Mouse (Mus musculus): ENCODE measurements at regions not wholly inside any gene's neighbourhood (a gene's known extent, or its start where the extent isn't known, plus 50 kb on each side); places are given as distances from the start of the nearest gene placed in this dataset.

DNA sequence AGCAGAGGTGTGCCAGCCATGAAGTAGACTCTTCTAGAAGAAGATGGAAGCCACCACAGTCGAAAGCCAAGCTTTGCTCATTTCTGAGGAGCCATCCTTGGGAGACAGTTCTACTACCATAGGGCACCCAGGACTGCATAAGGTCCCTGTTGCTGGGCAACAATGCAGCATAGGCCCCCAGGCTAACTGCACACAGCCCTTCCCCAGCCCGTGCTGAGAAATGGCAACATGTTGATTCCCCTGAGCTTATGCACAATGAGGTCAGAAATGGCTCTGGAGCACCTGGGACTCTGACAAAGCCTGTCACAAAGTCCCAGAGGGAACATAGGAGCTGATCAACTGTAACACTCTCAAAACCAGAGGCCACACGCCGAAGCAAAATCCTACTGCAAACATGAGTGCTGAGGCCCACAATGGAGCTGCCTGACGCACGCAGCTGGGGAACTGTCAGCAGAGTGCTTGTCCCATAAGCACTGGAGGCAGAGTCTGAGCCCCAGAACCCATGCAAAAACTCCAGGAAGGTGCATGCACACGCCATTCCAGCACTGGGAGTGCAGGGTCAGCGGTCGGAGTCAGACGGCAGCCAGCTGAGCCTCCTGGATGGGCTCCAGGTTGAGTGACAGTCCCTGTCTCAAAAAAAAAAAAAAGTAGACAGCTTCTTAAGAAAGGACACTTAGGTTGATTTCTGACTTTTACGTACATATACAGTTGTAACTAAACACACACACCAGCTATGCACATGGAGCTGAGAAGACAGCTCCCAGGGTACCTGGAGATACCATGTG lies 120.6 kb upstream of the Ajap1 start:
- Histone ChIP-seq H3K9me3 (replicated peaks; ENCODE audit: insufficient read depth, low read length) (no peaks in the 10 kb centered on the region), H3K4me3 (ENCODE audit: control insufficient read depth in 1 of 2, insufficient read depth in 1 of 2, low read depth in 2 of 2, low read length in 2 of 2) (no peak overlapping the region), H3K9ac (ENCODE audit: control insufficient read depth, low read depth, low read length, poor library complexity, severe bottlenecking) (no peak overlapping the region), H3K27ac (ENCODE audit: control insufficient read depth, low read depth, low read length) (no peak overlapping the region), H3K4me1 (ENCODE audit: control insufficient read depth in 1 of 2, insufficient read depth in 2 of 2, low read length in 2 of 2) (no peaks in the 10 kb centered on the region), H3K27me3 (ENCODE audit: control insufficient read depth in 1 of 2, insufficient read depth in 2 of 2, low read length in 2 of 2) (no peaks in the 10 kb centered on the region), H3K79me2 (ENCODE audit: control insufficient read depth, insufficient read depth, low read length, poor library complexity) (no peaks in the 10 kb centered on the region), H3K36me3 (ENCODE audit: control insufficient read depth in 1 of 2, insufficient read depth in 2 of 2, low read length in 2 of 2) (no peaks in the 10 kb centered on the region)
- no peak for DNase-seq (ENCODE audit: low read depth, low spot score)
- no peak for TF ChIP-seq MAFK (IDR thresholded peaks at IDR 0.05; ENCODE audit: borderline replicate concordance, low read depth, low read length)
- TF ChIP-seq POLR2A (IDR thresholded peaks at IDR 0.05; ENCODE audit: control insufficient read depth in 1 of 2, insufficient read depth in 1 of 2, low read depth in 1 of 2, low read length in 2 of 2, poor library complexity in 1 of 2): no peak
- TF ChIP-seq CTCF (IDR thresholded peaks at IDR 0.05 in 2 of 3, conservative IDR thresholded peaks at IDR 0.05 in 1 of 3; ENCODE audit: control insufficient read depth in 1 of 3, insufficient read depth in 1 of 3, low read depth in 2 of 3, low read length in 3 of 3, poor library complexity in 1 of 3, severe bottlenecking in 1 of 3): no peak
- no peak for TF ChIP-seq MYB (IDR thresholded peaks at IDR 0.05; ENCODE audit: low read depth, low read length)

DNA sequence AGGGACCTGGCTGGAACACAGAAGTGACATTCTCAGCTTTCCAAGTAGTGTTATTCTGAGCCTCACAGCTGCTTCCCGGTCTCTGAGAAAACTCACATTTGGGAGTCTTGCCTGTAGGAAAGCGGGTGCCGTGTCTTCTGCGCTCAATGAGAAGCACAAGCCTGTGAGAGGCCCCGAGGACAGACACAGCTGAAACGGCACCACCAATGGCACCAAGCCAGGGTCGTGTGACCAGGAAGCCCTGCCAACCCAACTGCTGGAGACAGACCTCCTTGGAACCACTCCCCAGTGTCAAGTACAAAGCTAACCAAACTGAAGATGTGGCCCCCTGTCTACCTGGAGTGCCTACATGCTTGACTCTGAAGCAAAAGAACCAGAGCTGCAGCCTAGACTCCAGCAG lies 121.3 kb upstream of the Ajap1 start:
- Histone ChIP-seq H3K4me3 (ENCODE audit: control insufficient read depth in 1 of 2, insufficient read depth in 1 of 2, low read depth in 2 of 2, low read length in 2 of 2) (no peak overlapping the region), H3K4me1 (ENCODE audit: control insufficient read depth in 1 of 2, insufficient read depth in 2 of 2, low read length in 2 of 2) (no peaks in the 10 kb centered on the region), H3K27ac (ENCODE audit: control insufficient read depth, low read depth, low read length) (no peak overlapping the region), H3K9ac (ENCODE audit: control insufficient read depth, low read depth, low read length, poor library complexity, severe bottlenecking) (no peak overlapping the region), H3K36me3 (ENCODE audit: control insufficient read depth in 1 of 2, insufficient read depth in 2 of 2, low read length in 2 of 2) (no peaks in the 10 kb centered on the region), H3K27me3 (ENCODE audit: control insufficient read depth in 1 of 2, insufficient read depth in 2 of 2, low read length in 2 of 2) (no peaks in the 10 kb centered on the region), H3K9me3 (replicated peaks; ENCODE audit: insufficient read depth, low read length) (no peaks in the 10 kb centered on the region), H3K79me2 (ENCODE audit: control insufficient read depth, insufficient read depth, low read length, poor library complexity) (no peaks in the 10 kb centered on the region)
- TF ChIP-seq HCFC1 (IDR thresholded peaks at IDR 0.05; ENCODE audit: low read depth, low read length) (no peak), GABPA (IDR thresholded peaks at IDR 0.05; ENCODE audit: low read depth, low read length) (no peak), ZKSCAN1 (IDR thresholded peaks at IDR 0.05; ENCODE audit: low read depth, low read length) (no peak), MYC (IDR thresholded peaks at IDR 0.05; ENCODE audit: low read depth, low read length) (no peak), MXI1 (IDR thresholded peaks at IDR 0.05; ENCODE audit: low read depth, low read length) (no peak), MAFK (IDR thresholded peaks at IDR 0.05; ENCODE audit: borderline replicate concordance, low read depth, low read length) (no peak), GATA1 (IDR thresholded peaks at IDR 0.05; ENCODE audit: low read depth, low read length) (no peak), SIN3A (IDR thresholded peaks at IDR 0.05; ENCODE audit: low read length) (no peak), MEF2A (IDR thresholded peaks at IDR 0.05; ENCODE audit: extremely low read depth, insufficient replicate concordance, low read depth, low read length, poor library complexity, severe bottlenecking) (no peak), ZC3H11A (IDR thresholded peaks at IDR 0.05; ENCODE audit: low read depth, low read length) (no peak), EP300 (IDR thresholded peaks at IDR 0.05; ENCODE audit: low read depth in 1 of 2, low read length in 2 of 2) (no peak), RCOR1 (IDR thresholded peaks at IDR 0.05; ENCODE audit: low read depth, low read length) (no peak), USF2 (IDR thresholded peaks at IDR 0.05; ENCODE audit: borderline replicate concordance in 1 of 2, insufficient read depth in 1 of 2, low read depth in 1 of 2, low read length in 2 of 2) (no peak), BHLHE40 (IDR thresholded peaks at IDR 0.05; ENCODE audit: borderline replicate concordance, low read depth, low read length) (no peak), NELFE (IDR thresholded peaks at IDR 0.05; ENCODE audit: low read depth, low read length) (no peak), JUND (IDR thresholded peaks at IDR 0.05; ENCODE audit: low read depth, low read length) (no peak), MYB (IDR thresholded peaks at IDR 0.05; ENCODE audit: low read depth, low read length) (no peak)
- no peak for DNase-seq (ENCODE audit: low read depth, low spot score)

Data from MEL (cell line).